Mouse (Mus musculus): ENCODE results near the gene Vars2. TPM values are rescaled to one million over a fixed set of nuclear protein-coding genes. Genes with fewer than 3 reads are reported as not detected.
A peak's percentile ranks its signal among the peaks of the same experiment; 100 is the strongest.

Gene Vars2
- total and polyA plus RNA-seq, 2 experiments from 2014 or later: 10.4 to 42.0 TPM

- H3K36me3 ChIP-seq (ENCODE audit: insufficient read depth): no peaks in the 10 kb centered on the region
- 83% methylated on average over 3 of the region's 3 CpGs for WGBS
- no peak overlapping the region for H3K27ac ChIP-seq (ENCODE audit: low read depth, low read length)
- DNase-seq: peak; percentile 27
- TF ChIP-seq CTCF (IDR thresholded peaks at IDR 0.05; ENCODE audit: low read depth): peak; percentile 50
- no peaks in the 10 kb centered on the region for H3K27me3 ChIP-seq (ENCODE audit: insufficient read depth, low read length)
- H3K4me2 ChIP-seq (ENCODE audit: low read depth): no peak overlapping the region
- no peaks in the 10 kb centered on the region for H3K9me3 ChIP-seq (ENCODE audit: low read length)
- H3K4me1 ChIP-seq (ENCODE audit: insufficient read depth): no peaks in the 10 kb centered on the region
- peak; percentile 28; the same call in 1 of the 2 replicates for ATAC-seq
- no peak overlapping the region for H3K4me3 ChIP-seq (ENCODE audit: low read depth, low read length)
- no peak overlapping the region for H3K9ac ChIP-seq
Measured at GRCm38 (mm10) chr17:35635202-35635601, 32.2 kb downstream of the Vars2 start.

- ATAC-seq: peak; percentile 51
- Histone ChIP-seq H3K4me3 (ENCODE audit: low read depth, low read length) (no peak overlapping the region), H3K9me3 (ENCODE audit: low read length) (no peaks in the 10 kb centered on the region), H3K4me1 (ENCODE audit: insufficient read depth) (no peaks in the 10 kb centered on the region), H3K36me3 (ENCODE audit: insufficient read depth) (no peaks in the 10 kb centered on the region), H3K9ac (no peak overlapping the region), H3K27me3 (ENCODE audit: insufficient read depth, low read length) (no peaks in the 10 kb centered on the region), H3K4me2 (ENCODE audit: low read depth) (no peak overlapping the region), H3K27ac (ENCODE audit: low read depth, low read length) (0 out of 2 replicates have a peak overlapping the region, but pooled peaks have one; percentile 24)
- TF ChIP-seq CTCF (IDR thresholded peaks at IDR 0.05; ENCODE audit: low read depth): peak; percentile 62
- WGBS: 3% methylated on average over 1 of the region's 1 CpGs
- peak; percentile 63 for DNase-seq
Measured at GRCm38 (mm10) chr17:35633992-35634391, 33.4 kb downstream of the Vars2 start.

GRCm38 (mm10) chr17:35626537-35626936, 40.9 kb downstream of the Vars2 start, which contains the start of gene Gm9573:
Gm9573 (minus strand) TSS chr17:35626637.
- Histone ChIP-seq H3K9me3 (ENCODE audit: low read length) (no peaks in the 10 kb centered on the region), H3K27me3 (ENCODE audit: insufficient read depth, low read length) (no peaks in the 10 kb centered on the region), H3K4me3 (ENCODE audit: low read depth, low read length) (no peak within 1 kb of the TSS), H3K27ac (ENCODE audit: low read depth, low read length) (no peak within 1 kb of the TSS), H3K36me3 (ENCODE audit: insufficient read depth) (no peaks in the 10 kb centered on the region), H3K4me2 (ENCODE audit: low read depth) (no peak within 1 kb of the TSS), H3K4me1 (ENCODE audit: insufficient read depth) (no peaks in the 10 kb centered on the region), H3K9ac (no peak within 1 kb of the TSS)
- 94% methylated on average over 7 of the region's 7 CpGs for WGBS
- no peak for ATAC-seq
- DNase-seq: no peak
- no peak for TF ChIP-seq CTCF (IDR thresholded peaks at IDR 0.05; ENCODE audit: low read depth)

- DNase-seq: no peak
- no peak overlapping the region for H3K4me2 ChIP-seq (ENCODE audit: low read depth)
- no peak for TF ChIP-seq CTCF (IDR thresholded peaks at IDR 0.05; ENCODE audit: low read depth)
- H3K9ac ChIP-seq: no peak overlapping the region
- no peak overlapping the region for H3K4me3 ChIP-seq (ENCODE audit: low read depth, low read length)
- H3K4me1 ChIP-seq (ENCODE audit: insufficient read depth): no peaks in the 10 kb centered on the region
- no peak for ATAC-seq
- H3K27me3 ChIP-seq (ENCODE audit: insufficient read depth, low read length): no peaks in the 10 kb centered on the region
- H3K9me3 ChIP-seq (ENCODE audit: low read length): no peaks in the 10 kb centered on the region
- H3K27ac ChIP-seq (ENCODE audit: low read depth, low read length): no peak overlapping the region
- 82% methylated on average over 4 of the region's 4 CpGs for WGBS
- H3K36me3 ChIP-seq (ENCODE audit: insufficient read depth): no peaks in the 10 kb centered on the region
Measured at GRCm38 (mm10) chr17:35617127-35617526, 50.3 kb downstream of the Vars2 start.

Other genes with a start within 250 kb of the Vars2 start
- 0.15 and 0.43 TPM in 2 replicates for gene H2-Q6, start 242.7 kb downstream of the Vars2 start, total RNA-seq (2014; rRNA removed)
- 0.47 and 0.80 TPM in 2 replicates for gene H2-Q6, start 242.7 kb downstream of the Vars2 start, polyA plus RNA-seq (2015; fragmentation: Nextera tagmentation; extraction: Ambion mirVana)
- gene H2-Q7, start 228.4 kb downstream of the Vars2 start, total RNA-seq (2014; rRNA removed): 1.7 and 2.4 TPM in 2 replicates
- gene H2-Q7, start 228.4 kb downstream of the Vars2 start, polyA plus RNA-seq (2015; fragmentation: Nextera tagmentation; extraction: Ambion mirVana): 1.6 and 3.2 TPM in 2 replicates
- gene H2-Q10, start 197.5 kb downstream of the Vars2 start, total RNA-seq (2014; rRNA removed): 0.46 and 1.2 TPM in 2 replicates
- 0.29 and 0.40 TPM in 2 replicates for gene H2-Q10, start 197.5 kb downstream of the Vars2 start, polyA plus RNA-seq (2015; fragmentation: Nextera tagmentation; extraction: Ambion mirVana)
- gene Pou5f1, start 161.6 kb downstream of the Vars2 start, total RNA-seq (2014; rRNA removed): not detected in 2 replicates
- not detected in 2 replicates for gene Pou5f1, start 161.6 kb downstream of the Vars2 start, polyA plus RNA-seq (2015; fragmentation: Nextera tagmentation; extraction: Ambion mirVana)
- gene Tcf19, start 150.8 kb downstream of the Vars2 start, total RNA-seq (2014; rRNA removed): 10.7 and 20.8 TPM in 2 replicates
- gene Tcf19, start 150.8 kb downstream of the Vars2 start, polyA plus RNA-seq (2015; fragmentation: Nextera tagmentation; extraction: Ambion mirVana): 10.8 and 11.8 TPM in 2 replicates
- gene Cchcr1, start 150.5 kb downstream of the Vars2 start, total RNA-seq (2014; rRNA removed): 5.6 and 9.6 TPM in 2 replicates
- 2.5 and 3.2 TPM in 2 replicates for gene Cchcr1, start 150.5 kb downstream of the Vars2 start, polyA plus RNA-seq (2015; fragmentation: Nextera tagmentation; extraction: Ambion mirVana)
- 0.54 and 0.76 TPM in 2 replicates for gene Psors1c2, start 134.4 kb downstream of the Vars2 start, total RNA-seq (2014; rRNA removed)
- 0.29 and 0.31 TPM in 2 replicates for gene Psors1c2, start 134.4 kb downstream of the Vars2 start, polyA plus RNA-seq (2015; fragmentation: Nextera tagmentation; extraction: Ambion mirVana)
- gene Cdsn, start 115.5 kb downstream of the Vars2 start, total RNA-seq (2014; rRNA removed): 0.43 TPM in 1 of 2 replicates, not detected in the other
- gene Cdsn, start 115.5 kb downstream of the Vars2 start, polyA plus RNA-seq (2015; fragmentation: Nextera tagmentation; extraction: Ambion mirVana): 0.18 and 0.20 TPM in 2 replicates
- gene 2300002M23Rik, start 100.1 kb downstream of the Vars2 start, total RNA-seq (2014; rRNA removed): not detected in 2 replicates
- gene 2300002M23Rik, start 100.1 kb downstream of the Vars2 start, polyA plus RNA-seq (2015; fragmentation: Nextera tagmentation; extraction: Ambion mirVana): not detected in 2 replicates
- gene Sfta2, start 66.0 kb downstream of the Vars2 start, total RNA-seq (2014; rRNA removed): not detected in 2 replicates
- not detected in 2 replicates for gene Sfta2, start 66.0 kb downstream of the Vars2 start, polyA plus RNA-seq (2015; fragmentation: Nextera tagmentation; extraction: Ambion mirVana)
- not detected in 2 replicates for gene Gm9573, start 41.0 kb downstream of the Vars2 start, total RNA-seq (2014; rRNA removed)
- gene Gm9573, start 41.0 kb downstream of the Vars2 start, polyA plus RNA-seq (2015; fragmentation: Nextera tagmentation; extraction: Ambion mirVana): not detected in 2 replicates
- gene Mucl3, start 23.9 kb downstream of the Vars2 start, total RNA-seq (2014; rRNA removed): 0.15 TPM in 1 of 2 replicates, not detected in the other
- gene Mucl3, start 23.9 kb downstream of the Vars2 start, polyA plus RNA-seq (2015; fragmentation: Nextera tagmentation; extraction: Ambion mirVana): not detected in 2 replicates
- 21.2 and 30.9 TPM in 2 replicates for gene Gtf2h4, start 6.1 kb upstream of the Vars2 start, total RNA-seq (2014; rRNA removed)
- 20.9 and 22.1 TPM in 2 replicates for gene Gtf2h4, start 6.1 kb upstream of the Vars2 start, polyA plus RNA-seq (2015; fragmentation: Nextera tagmentation; extraction: Ambion mirVana)
- 53.0 and 59.8 TPM in 2 replicates for gene Ddr1, start 37.0 kb upstream of the Vars2 start, total RNA-seq (2014; rRNA removed)
- 37.3 and 51.2 TPM in 2 replicates for gene Ddr1, start 37.0 kb upstream of the Vars2 start, polyA plus RNA-seq (2015; fragmentation: Nextera tagmentation; extraction: Ambion mirVana)
- gene Ier3, start 154.1 kb upstream of the Vars2 start, total RNA-seq (2014; rRNA removed): 8.9 and 9.0 TPM in 2 replicates
- 13.0 and 13.1 TPM in 2 replicates for gene Ier3, start 154.1 kb upstream of the Vars2 start, polyA plus RNA-seq (2015; fragmentation: Nextera tagmentation; extraction: Ambion mirVana)
- 90.4 and 103 TPM in 2 replicates for gene Flot1, start 155.6 kb upstream of the Vars2 start, total RNA-seq (2014; rRNA removed)
- gene Flot1, start 155.6 kb upstream of the Vars2 start, polyA plus RNA-seq (2015; fragmentation: Nextera tagmentation; extraction: Ambion mirVana): 104 and 113 TPM in 2 replicates
- 3,707 and 3,724 TPM in 2 replicates for gene Tubb5, start 170.7 kb upstream of the Vars2 start, total RNA-seq (2014; rRNA removed)
- 2,151 and 2,226 TPM in 2 replicates for gene Tubb5, start 170.7 kb upstream of the Vars2 start, polyA plus RNA-seq (2015; fragmentation: Nextera tagmentation; extraction: Ambion mirVana)
- gene Mdc1, start 173.9 kb upstream of the Vars2 start, total RNA-seq (2014; rRNA removed): 15.3 and 20.4 TPM in 2 replicates
- 3.0 and 4.4 TPM in 2 replicates for gene Mdc1, start 173.9 kb upstream of the Vars2 start, polyA plus RNA-seq (2015; fragmentation: Nextera tagmentation; extraction: Ambion mirVana)
- 6.1 and 9.7 TPM in 2 replicates for gene Nrm, start 193.7 kb upstream of the Vars2 start, total RNA-seq (2014; rRNA removed)
- gene Nrm, start 193.7 kb upstream of the Vars2 start, polyA plus RNA-seq (2015; fragmentation: Nextera tagmentation; extraction: Ambion mirVana): 13.1 and 15.6 TPM in 2 replicates
- gene Ppp1r18, start 198.0 kb upstream of the Vars2 start, total RNA-seq (2014; rRNA removed): 29.5 and 38.9 TPM in 2 replicates
- gene Ppp1r18, start 198.0 kb upstream of the Vars2 start, polyA plus RNA-seq (2015; fragmentation: Nextera tagmentation; extraction: Ambion mirVana): 22.3 and 23.3 TPM in 2 replicates
- gene Dhx16, start 212.2 kb upstream of the Vars2 start, total RNA-seq (2014; rRNA removed): 33.0 and 33.2 TPM in 2 replicates
- gene Dhx16, start 212.2 kb upstream of the Vars2 start, polyA plus RNA-seq (2015; fragmentation: Nextera tagmentation; extraction: Ambion mirVana): 21.8 and 22.1 TPM in 2 replicates
- 31.6 and 32.8 TPM in 2 replicates for gene 2310061I04Rik, start 229.8 kb upstream of the Vars2 start, total RNA-seq (2014; rRNA removed)
- gene 2310061I04Rik, start 229.8 kb upstream of the Vars2 start, polyA plus RNA-seq (2015; fragmentation: Nextera tagmentation; extraction: Ambion mirVana): 56.7 and 66.3 TPM in 2 replicates
- gene Atat1, start 242.5 kb upstream of the Vars2 start, total RNA-seq (2014; rRNA removed): 206 and 218 TPM in 2 replicates
- gene Atat1, start 242.5 kb upstream of the Vars2 start, polyA plus RNA-seq (2015; fragmentation: Nextera tagmentation; extraction: Ambion mirVana): 371 and 379 TPM in 2 replicates
- 34.5 and 44.5 TPM in 2 replicates for gene Mrps18b, start 248.8 kb upstream of the Vars2 start, total RNA-seq (2014; rRNA removed)
- gene Mrps18b, start 248.8 kb upstream of the Vars2 start, polyA plus RNA-seq (2015; fragmentation: Nextera tagmentation; extraction: Ambion mirVana): 65.5 and 69.7 TPM in 2 replicates
- 42.9 and 60.2 TPM in 2 replicates for gene Ppp1r10, start 248.8 kb upstream of the Vars2 start, total RNA-seq (2014; rRNA removed)
- 23.2 and 32.5 TPM in 2 replicates for gene Ppp1r10, start 248.8 kb upstream of the Vars2 start, polyA plus RNA-seq (2015; fragmentation: Nextera tagmentation; extraction: Ambion mirVana)

All from forebrain, postnatal 0 days (tissue).